Mouse (Mus musculus): ENCODE results near the gene Ifi35.
A peak's percentile ranks its signal among the peaks of the same experiment; 100 is the strongest.
"Not testable (repeated sequence)": the region's sequence is repeated elsewhere in the genome, so short reads cannot be mapped to it uniquely, and the experiment has no call there.

Gene Ifi35

DNA sequence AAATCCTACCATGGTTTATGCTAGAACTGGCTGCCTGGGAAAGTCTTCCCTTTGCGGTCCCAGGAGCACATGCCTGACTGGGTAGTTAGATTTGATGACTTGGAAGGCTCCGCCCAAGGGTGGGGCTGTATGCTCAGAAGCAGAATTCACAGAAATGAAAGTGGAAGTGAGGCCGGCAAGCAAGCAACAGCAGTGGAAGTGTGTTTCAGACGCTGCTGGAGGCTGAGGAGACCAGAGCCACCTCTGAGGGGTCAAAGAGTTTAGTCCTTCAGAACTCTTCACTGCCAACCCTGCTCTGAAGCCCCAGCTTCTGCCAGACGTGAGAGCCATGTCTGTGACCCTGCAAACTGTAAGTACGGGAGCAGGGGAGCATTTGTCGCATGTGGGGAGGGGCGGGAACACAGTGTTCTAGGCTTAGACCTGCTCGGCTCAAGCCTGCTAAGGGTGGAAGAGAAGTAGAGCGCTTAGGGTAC is at the start of gene Ifi35:
Gene Ifi35, plus strand, starts transcription at position 134 of the 473 bp plus-strand sequence.
- DNase-seq, result no peak

DNA sequence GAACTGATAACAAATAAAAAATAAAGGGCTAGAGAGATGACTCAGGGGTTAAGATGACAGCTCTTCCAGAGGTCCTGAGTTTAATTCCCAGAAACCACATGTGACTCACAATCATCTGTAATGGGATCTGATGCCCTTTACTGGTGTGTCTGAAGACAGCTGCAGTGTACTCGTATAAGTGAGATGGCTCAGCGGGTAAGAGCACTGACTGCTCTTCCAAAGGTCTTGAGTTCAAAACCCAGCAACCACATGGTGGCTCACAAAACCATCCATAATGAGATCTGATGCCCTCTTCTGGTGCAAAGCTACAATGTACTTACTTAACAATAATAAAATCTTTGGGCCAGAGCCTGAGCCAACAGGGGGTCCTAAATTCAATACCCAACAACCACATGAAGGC is 32.9 kb upstream of the Ifi35 start:
- no peak for DNase-seq

DNA sequence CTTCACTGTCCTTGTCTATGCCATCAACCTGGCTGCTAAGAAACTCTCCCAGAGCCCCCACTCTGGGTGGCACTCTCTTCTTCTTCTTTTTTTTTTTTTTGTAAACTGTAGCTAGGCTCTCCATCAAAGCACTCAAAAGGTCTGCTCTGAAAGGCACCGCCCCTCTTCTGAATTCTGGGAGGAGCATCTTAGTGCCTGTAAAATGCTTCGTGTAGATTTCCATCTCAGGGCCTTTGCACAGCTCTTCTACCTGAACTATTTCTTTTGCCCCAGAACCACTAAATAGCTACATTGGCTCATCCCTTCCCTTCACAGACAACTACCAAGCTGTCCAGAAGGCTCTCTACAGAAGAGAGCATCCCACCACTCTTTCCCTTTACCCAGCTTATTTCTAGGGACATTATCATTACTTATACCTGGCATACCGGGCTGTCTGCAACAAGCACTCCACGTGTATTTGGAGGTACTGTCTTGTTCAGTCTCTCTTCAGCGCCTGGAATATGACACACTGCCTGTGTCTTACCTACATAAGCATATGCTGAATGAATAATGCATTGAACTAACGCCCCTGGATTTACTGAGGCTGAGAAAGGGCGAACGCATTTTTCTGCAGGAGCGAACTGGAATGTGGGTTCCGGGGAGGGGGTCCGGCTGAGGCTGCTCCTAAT is 31.6 kb upstream of the Ifi35 start:
- no peak for DNase-seq

DNA sequence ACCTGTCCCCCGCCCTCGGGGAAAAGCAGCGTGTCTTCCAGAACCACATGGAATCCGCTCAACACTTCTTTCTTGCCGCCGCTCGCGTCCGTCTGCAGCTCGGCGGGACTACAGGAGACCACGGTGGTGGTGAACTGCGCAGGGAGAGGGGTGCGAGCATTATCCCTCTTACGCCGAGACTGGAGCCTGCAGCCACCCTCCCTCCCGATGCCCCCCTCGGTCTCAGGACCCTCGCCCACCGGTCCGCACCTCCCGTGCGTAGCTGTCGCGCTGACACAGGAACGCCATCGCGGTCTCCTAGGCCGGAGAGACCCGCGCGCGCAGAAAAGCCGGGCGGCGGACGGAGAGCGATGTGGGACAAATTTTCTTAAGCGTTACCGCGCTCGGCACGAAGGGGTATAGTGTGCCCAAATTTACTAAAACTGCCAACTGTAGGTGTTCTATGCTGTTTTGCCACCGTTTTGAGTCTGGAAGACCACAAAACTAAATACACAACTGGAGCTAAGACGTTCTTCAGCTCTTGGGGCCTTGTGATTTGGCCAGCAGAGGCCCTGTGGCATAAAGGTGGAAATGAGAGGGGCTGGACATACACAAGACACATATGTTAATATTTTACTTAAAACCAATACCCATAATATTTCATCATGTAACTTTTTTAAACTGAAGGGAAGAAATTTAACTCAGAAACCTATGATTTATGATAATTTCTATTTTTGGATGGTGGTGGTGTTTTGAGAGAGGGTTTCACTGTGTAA is 30.9 kb upstream of the Ifi35 start, which contains the start of gene Aarsd1:
Gene Aarsd1, minus strand, starts transcription at position 515 of the 755 bp plus-strand sequence.
- DNase-seq, result peak; percentile 85

DNA sequence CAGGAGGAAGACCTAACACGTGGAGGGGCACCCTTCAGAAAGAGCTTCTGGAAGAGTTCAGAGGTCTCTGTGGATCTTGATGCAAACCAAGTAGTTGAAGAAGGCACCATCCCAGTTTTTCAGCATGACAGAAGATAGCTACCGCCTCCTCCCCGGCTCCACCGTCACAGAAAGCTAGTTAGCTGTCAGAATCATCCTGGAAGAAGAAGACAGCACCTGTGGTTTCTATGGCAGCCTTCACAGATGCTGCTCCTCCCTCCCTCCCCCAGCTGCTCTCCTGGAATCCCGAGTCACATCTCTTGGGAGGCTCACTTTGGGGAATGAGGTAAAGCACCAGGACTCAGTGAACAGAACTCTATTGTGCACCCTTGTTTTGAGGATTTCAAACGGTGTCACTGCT is 29.2 kb upstream of the Ifi35 start:
- DNase-seq, result no peak

DNA sequence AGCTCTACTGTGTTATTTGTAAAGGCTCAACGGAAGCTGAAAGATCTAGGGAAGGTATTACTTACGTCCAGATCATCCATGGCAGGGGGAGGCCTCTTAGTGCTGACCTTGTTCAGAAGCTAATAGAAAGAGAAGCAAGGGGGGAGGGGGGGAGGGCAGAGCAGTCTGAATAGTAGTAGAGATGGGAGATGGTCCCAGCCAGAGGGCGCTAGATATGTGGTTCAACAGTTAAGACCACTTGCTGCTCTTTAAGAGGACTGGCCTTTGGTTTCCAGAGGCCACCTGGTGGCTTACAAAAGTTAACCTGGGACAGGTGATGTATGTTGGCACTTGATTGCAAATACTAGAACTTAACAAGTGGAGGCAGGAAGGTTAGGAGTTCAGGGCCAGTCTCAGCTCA is 28.6 kb upstream of the Ifi35 start:
- no peak for DNase-seq

DNA sequence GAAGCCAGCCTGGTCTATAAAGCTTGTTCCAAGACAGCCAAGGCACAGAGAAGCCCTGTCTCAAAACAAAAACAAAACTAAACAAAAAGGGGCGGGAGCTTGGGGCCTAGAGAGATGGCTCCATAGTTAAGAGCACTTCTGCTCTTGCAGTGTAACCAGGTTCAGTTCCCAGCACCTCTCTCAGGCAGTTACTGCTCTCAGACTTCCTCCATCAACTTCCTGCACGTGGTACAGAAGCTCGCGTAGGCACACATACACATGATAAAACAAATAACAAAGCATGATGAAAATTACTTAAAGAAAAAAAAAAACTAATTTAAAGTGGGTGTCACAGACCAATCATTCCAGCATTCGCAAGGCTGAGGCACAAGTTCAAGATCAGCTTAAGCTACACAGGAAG is 28.1 kb upstream of the Ifi35 start:
- DNase-seq, result no peak

DNA sequence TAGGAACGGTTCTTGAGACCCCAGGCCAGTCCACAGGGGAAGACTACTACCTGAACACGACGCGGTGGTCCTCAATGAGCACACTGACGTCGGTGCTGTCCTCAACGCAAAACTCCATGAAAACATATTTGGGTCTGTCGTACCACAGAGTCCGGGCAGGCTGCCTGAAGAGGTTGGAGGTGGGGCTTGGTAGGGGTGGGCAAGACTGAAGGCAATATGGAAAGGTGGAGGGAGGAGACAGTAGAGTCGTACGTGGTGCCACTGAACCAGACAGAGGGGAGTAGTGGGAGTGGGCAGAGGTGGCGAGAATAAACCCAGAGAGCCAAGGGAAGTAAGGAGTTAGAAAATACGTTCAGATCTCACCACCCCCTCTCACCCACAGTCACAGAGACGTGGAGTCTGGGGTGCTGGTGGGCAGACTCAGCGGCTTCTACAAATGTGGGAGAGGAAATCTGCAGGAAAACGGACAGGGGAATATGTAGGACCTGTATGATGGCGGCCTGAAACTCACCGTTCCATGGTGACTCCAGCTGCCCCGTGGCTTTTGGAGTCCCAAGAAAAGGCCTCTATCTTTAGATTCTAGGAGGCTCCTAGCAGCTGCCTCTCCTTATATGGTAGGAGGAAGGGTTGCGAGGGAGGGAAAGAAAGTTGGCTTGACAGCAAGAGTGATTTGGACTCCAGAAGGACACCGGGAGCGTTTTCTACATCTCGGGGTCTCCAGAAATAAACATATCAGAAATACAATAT is 23.9 kb upstream of the Ifi35 start, which contains the start of gene Gm27029:
Gene Gm27029, minus strand, starts transcription at position 692 of the 747 bp plus-strand sequence.
- DNase-seq, result peak; percentile 27

DNA sequence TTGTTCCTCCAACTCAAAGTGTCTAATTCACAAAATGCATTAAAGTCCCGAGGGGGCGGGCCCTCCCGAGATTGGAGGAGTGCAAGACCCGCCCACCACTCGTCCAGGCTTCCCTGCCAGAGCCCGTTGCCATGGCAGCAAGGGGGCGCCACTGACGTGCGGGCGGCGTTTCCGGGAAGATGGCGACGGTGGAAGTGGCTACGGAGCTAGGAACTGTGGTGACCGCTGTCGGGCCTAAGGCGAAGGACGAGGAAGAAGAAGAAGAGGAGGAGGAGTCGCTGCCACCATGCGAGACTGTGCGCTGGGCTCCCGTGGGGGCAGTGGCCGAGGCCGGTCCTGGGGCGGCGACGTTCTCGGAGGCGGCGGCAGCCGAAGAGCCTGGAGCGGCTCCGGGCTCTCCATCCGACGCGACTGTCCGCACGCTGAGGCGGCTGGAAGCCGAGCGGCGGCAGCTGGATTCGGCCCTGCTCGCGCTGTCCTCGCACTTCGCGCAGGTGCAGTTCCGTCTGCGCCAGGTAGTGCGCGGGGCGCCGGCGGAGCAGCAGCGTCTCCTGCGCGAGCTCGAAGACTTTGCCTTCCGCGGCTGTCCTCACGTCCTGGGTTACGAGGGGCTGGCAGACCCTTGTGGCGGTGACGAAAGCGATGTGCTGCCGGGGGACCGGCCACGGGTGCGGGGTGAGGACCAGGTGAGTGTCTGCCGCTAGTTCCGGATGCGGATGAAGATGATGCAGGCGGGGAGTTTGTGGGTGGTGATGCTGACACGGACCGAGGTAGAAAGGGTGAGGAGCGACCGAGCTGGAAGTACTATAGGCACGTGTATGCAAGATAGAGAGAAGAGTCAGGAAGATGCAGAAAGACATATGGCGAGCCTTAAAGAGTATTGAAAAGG is 23.0 kb upstream of the Ifi35 start, which contains the start of the genes Rundc1 and Ptges3l:
Gene Rundc1, plus strand, starts transcription at position 161 of the 889 bp plus-strand sequence.
Gene Ptges3l, minus strand, starts transcription at position 409 of the 889 bp plus-strand sequence.
- DNase-seq, result peak; percentile 94

DNA sequence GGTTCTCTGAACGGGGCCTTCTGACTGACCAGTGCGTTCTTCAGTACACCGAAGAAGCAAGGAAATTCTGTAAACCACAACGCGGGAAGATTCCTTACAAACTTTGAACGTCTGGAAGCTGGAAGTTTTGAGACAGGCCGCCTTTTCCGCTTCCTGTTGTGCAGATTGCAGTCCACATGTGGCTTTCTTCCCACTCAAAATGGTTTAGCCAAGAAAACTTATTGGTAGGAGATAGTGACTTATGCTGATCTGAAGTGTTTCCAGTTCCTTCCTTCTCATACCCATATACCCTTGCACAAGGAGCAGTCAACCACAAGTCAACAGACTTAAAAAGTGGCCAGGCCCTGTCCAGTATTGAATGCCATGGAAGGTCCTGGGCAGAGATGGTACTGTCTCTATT is 22.0 kb upstream of the Ifi35 start:
- no peak for DNase-seq

DNA sequence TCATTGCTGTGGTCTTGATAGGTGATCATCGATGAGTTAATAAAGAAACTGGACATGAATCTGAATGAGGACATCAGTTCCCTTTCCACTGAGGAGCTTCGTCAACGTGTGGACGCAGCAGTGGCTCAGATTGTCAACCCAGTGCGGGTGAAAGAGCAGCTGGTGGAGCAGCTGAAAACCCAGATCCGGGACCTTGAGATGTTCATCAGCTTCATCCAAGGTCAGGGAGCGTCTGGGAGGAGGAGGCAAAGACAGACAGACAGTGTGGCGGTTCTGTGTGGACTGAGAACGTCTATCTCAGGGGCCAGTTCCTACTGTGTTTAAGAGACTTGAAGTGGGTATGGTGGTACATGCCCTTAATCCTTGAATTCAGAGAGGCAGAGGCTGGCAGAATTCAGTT is 16.9 kb upstream of the Ifi35 start:
- no peak for DNase-seq

DNA sequence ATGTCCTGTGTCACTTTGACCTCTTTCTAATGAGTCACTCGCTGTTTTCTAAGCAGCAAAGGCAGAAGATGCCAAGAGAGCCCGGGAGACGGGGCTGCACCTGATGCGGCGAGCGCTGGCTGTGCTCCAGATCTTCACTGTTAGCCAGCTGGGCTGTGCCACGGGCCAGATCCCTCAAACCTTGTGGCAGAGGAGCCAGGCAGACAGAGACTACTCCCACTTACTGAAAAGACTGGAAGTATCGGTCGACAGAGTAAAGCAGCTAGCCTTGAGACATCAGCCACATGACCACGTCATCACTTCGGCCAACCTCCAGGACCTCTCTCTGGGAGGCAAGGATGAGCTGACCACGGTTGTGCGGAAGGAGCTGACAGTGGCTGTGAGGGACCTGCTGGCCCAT is 14.8 kb upstream of the Ifi35 start:
- DNase-seq, result peak; percentile 44

DNA sequence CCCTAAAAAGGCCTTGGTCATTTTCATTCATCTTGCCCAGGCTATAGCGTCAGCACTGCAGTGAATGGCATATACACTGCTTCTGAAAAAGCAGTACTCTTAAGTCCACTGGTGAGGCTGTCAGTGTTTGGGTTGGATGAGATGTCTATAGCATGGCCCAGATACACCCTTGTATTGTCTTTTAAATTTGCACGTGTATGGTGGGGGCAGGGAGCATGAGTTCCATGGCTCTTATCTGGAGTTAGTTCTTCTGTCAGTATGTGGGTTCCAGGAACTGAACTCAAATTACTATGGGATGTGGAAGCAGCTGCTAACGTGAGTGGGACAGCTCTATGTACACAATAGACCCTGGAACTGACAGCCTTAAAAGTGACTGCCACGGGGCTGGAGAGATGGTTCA is 12.4 kb upstream of the Ifi35 start:
- DNase-seq, result no peak

DNA sequence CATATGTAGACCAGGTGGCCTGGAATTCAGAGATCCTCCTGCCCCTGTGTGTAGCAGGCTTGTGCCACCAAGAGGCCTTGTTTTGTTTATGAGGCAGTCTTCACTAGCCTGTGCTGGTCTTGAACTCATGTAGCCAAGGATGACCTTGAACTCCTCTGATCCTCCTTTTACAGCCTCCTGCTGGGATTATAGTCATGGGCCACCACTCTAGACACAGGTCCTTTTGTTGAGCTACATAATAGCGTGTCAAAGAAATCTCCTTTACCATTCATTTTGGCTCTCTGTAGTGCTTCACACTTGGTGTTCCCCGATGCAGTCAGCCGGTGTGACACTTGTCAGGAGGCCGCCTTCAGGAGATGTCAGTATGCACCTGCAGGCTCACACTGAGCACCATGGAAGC is 11.3 kb upstream of the Ifi35 start:
- no peak for DNase-seq

DNA sequence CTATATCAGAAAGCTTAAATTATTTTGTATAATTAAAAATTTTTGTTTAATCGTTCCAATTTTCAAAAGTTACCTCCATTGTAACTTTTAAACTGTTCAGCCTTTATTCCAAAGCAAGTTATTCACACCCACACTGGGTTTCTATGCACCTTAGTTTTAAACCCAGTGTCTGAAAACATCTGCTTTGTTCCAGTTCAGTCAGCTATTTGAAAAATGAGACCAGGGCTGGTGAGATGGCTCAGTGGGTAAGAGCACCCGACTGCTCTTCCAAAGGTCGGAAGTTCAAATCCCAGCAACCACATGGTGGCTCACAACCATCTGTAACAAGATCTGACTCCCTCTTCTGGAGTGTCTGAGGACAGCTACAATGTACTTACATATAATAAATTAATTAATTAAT is 10.2 kb upstream of the Ifi35 start:
- DNase-seq, result not testable (repeated sequence)

DNA sequence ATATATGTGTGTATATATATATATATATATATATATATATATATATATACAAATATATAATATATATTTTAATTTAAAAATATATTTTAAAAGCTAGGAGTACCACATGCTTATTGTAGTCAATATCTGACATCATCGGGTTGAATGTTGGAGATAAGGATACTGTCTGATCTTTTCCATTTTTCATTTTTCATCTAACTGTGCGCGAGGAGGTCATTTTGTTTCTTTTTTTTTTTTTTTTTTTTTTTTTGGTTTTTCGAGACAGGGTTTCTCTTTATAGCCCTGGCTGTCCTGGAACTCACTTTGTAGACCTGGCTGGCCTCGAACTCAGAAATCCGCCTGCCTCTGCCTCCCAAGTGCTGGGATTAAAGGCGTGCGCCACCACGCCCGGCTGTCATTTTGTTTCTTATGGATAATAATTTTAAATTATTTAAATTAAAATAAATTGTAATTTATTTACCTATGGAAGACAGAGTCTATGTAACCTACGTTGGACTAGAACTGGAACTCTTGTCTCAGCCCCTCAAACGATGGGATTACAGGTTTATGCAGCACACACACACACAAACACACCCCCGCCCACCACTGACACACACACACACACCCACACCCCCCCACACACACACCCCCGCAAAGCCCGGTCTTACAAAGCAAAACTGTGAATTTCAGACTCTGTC is 6.6 kb upstream of the Ifi35 start:
- not testable (repeated sequence) for DNase-seq

DNA sequence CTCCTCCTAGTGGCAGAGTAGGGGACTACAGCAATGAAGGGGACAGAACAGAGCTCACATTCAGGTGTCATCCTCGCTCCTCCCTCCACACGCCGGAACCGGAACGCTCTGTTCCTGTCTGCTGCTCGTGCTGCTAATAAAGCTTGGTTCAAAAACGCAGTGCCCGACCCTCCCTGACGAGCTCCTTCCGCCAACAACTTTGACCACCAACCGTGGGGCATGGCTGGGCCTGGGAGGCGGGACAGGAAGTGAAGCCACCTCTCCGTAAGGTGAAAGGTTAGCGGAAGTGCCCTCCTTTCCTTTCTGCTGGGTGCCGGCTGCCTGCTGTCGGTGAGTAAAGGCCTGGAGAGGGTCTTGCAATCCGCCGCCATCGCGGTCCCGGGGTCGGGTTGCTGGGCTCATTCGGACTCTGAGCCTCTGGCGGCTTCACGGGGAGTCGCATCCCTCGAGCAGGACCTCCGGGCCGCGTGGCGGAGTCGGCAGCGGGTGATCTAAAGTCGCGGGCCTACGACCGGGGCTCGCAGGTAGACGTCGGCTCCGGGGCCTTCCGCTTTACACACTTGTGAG is 6.0 kb upstream of the Ifi35 start, which contains the start of gene Rpl27:
Gene Rpl27, plus strand, starts transcription at position 172 of the 567 bp plus-strand sequence.
- DNase-seq, result peak; percentile 97

DNA sequence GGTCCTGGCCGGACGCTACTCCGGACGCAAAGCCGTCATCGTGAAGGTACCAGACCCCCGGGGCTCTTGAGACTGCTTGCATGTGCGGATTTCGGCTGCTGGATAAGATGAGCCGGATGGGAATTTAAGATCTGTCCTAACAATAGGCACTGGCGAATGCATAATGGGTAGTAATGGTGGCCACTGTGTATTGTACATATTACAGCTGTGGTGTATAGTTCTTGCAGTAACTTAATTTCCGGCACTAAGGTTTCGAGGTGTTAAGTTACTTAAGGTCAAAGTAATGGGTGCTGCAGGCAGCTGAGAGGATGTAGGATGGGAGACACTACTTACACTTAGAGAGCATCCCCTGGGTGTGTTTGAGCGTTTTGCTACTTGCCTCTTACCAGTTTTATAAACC is 5.4 kb upstream of the Ifi35 start:
- DNase-seq, result no peak

DNA sequence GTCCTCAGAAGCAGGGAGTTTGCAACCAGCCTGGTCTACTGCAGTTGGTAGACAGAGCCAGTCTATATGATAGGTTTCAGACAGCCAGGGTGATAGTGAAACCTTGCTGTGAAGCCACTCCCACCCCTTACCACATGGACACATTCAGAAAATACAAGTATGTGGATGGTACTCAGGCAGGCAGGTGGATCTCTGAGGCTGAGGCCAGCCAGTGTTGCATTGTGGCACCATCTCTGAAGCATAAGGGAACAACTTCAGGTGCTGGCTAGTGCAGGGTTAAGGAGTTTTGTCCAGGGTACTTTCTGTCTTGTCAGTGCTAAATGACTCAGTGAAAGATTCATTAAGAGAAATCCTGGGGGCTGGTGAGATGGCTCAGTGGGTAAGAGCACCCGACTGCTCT is 1.9 kb upstream of the Ifi35 start:
- DNase-seq, result no peak

DNA sequence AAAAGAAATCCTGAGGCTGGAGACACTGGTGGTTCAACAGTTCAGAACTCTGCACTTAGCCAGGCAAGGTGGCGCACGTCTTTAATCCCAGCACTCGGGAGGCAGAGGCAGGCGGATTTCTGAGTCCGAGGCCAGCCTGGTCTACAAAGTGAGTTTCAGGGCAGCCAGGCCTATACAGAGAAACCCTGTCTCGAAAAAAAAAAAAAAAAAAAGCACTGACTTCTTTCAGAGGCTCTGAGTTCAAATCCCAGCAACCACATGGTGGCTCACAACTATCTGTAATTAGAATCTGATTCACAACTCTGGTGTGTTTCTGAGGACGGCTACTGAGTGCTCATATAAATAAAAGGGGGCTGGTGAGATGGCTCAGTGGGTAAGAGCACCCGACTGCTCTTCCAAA is 1.3 kb upstream of the Ifi35 start:
- not testable (repeated sequence) for DNase-seq

DNA sequence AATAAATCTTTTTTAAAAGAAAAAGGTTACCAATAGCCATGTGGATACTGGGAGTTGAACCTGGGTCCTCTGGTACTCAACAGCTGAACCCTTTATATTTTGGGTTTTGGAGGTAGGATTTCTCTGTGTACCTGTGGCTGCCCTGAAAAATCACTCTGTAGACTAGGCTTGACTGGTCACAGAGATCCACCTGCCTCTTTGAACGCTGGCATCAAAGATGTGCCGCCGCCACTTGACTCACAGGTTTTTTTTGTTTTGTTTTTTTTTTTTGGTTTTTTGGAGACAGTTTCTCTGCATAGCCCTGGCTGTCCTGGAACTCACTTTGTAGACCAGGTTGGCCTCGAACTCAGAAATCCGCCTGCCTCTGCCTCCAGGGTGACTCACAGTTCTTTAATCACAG is 421 bp upstream of the Ifi35 start:
- DNase-seq, result no peak

All from cerebellum, adult 11 months (tissue).